Mouse (Mus musculus) liver, postnatal 0 days (tissue): ENCODE results near the gene Ecd. TPM values are rescaled to one million over a fixed set of nuclear protein-coding genes. Genes with fewer than 3 reads are reported as not detected.

Experiments used
- ATAC-seq: fragments of 200-750 bp; cut with Nextera tagmentation; 2 replicates; pipeline ENCODE4 v1.8.0; 2017; ENCODE audit warnings: mild to moderate bottlenecking, moderate library complexity
- DNase-seq: peaks from one replicate; pipeline ENCODE4 v3.0.0-alpha.2; 2016
- H3K27ac ChIP-seq: fragments of 300-500 bp; sonication (generic); 2 replicates; pipeline ENCODE4 v1.5.1; 2014; ENCODE audit warnings: antibody characterized with exemption, moderate library complexity, mild to moderate bottlenecking, low read depth
- H3K27me3 ChIP-seq: fragments of 300-500 bp; sonication (generic); 2 replicates; pipeline ENCODE4 v1.6.1; 2014; ENCODE audit warnings: low read length, control low read depth, mixed read lengths; ENCODE audit not compliant: insufficient read depth
- H3K36me3 ChIP-seq: fragments of 300-500 bp; sonication (generic); replicated peaks from 2 replicates; pipeline ENCODE4 v1.6.1; 2014; ENCODE audit warnings: mild to moderate bottlenecking, control low read depth, low read length, moderate library complexity, mixed read lengths; ENCODE audit not compliant: insufficient read depth
- H3K4me1 ChIP-seq: fragments of 300-500 bp; sonication (generic); 2 replicates; pipeline ENCODE4 v1.6.1; 2014; ENCODE audit warnings: antibody characterized with exemption, mild to moderate bottlenecking, control low read depth; ENCODE audit not compliant: insufficient read depth
- H3K4me2 ChIP-seq: fragments of 300-500 bp; sonication (generic); 2 replicates; pipeline ENCODE4 v1.6.1; 2014; ENCODE audit warnings: low read depth, mild to moderate bottlenecking, low read length, moderate library complexity, mixed read lengths
- H3K4me3 ChIP-seq: fragments of 300-500 bp; sonication (generic); 2 replicates; pipeline ENCODE4 v1.5.1; 2014; ENCODE audit warnings: low read depth, low read length
- H3K9ac ChIP-seq: fragments of 300-500 bp; sonication (generic); replicated peaks from 2 replicates; pipeline ENCODE4 v1.6.1; 2014; ENCODE audit warnings: mild to moderate bottlenecking, moderate library complexity
- H3K9me3 ChIP-seq: fragments of 300-500 bp; sonication (generic); 2 replicates; pipeline ENCODE4 v1.6.1; 2016; ENCODE audit warnings: mild to moderate bottlenecking, control low read depth, low read length, mixed read lengths
- CTCF ChIP-seq: sonication (generic); IDR thresholded peaks from 2 replicates; pipeline ENCODE4 v1.5.1; 2016; ENCODE audit warnings: antibody characterized with exemption, low read depth
- EP300 ChIP-seq: IDR thresholded peaks from 2 replicates; pipeline ENCODE4 v1.6.1; 2016; ENCODE audit warnings: antibody characterized with exemption, low read depth, mild to moderate bottlenecking
- WGBS: fragments of 180-500 bp; shearing (Covaris S2); extraction: QIAGEN DNeasy Blood & Tissue Kit; methylation state at CpG from one replicate; pipeline ENCODE4 v1.1.7; 2014; ENCODE audit not compliant: insufficient replicate concordance; 5-methylcytosine and 5-hydroxymethylcytosine counted together
- polyA plus RNA-seq: library from polyadenylated mRNA; unstranded; fragments of >200 nt; fragmentation: Nextera tagmentation; extraction: Ambion mirVana; gene quantifications from 2 replicates; pipeline ENCODE4 v1.2.1, GENCODE M21; 2015

Gene Ecd
- polyA plus RNA-seq = 19.8 and 23.0 TPM in 2 replicates

DNA sequence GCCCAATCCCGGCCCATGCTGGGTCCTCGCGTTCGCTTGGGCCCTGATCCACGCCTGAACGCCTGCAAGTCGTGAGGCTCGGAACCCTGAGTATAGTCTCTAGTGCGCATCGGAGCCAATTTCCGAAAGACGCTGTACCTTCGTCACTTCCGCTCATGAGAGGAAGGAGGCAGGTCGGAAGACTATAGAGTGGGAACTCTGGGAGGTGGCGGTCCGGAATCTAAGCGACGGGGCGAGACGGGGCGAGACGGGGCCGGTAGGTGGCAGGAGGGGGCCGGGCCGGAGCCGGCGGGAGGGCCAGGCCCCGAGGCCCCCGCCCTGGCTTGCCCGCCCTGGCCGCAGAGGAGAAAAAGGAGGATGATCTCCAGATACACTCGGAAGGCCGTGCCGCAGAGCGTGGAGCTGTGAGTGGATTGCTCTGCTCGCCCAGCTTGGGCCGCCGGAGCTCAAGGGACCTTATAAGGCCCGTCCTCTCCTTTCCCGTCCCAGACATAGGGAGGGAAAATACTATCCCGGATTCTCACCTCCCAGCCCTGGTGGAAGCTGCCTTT lies at the start of gene Ecd, which contains the start of gene Fam149b:
Gene Ecd, minus strand, starts transcription at position 131 of the 551 bp plus-strand sequence.
Gene Fam149b, plus strand, starts transcription at position 172 of the 551 bp plus-strand sequence.
- peaks cover 18% of the 10 kb centered on the region; the same call in 1 of the 2 replicates for H3K4me1 ChIP-seq
- peak; percentile 77 for TF ChIP-seq CTCF
- TF ChIP-seq EP300 = no peak
- H3K4me2 ChIP-seq = peak within 1 kb of the TSS; percentile 83
- H3K9me3 ChIP-seq = no peaks in the 10 kb centered on the region
- peak within 1 kb of the TSS; percentile 76 for H3K4me3 ChIP-seq
- H3K27ac ChIP-seq = peak within 1 kb of the TSS; percentile 88
- no peaks in the 10 kb centered on the region for H3K27me3 ChIP-seq
- WGBS = 2% methylated on average over 40 of the region's 42 CpGs
- peak; percentile 97 for ATAC-seq
- H3K36me3 ChIP-seq = peaks cover 10% of the 10 kb centered on the region
- H3K9ac ChIP-seq = peak within 1 kb of the TSS; percentile 93
- peak; percentile 94 for DNase-seq

GRCm38 (mm10) chr14:20397220-20397619 lies 49.3 kb upstream of the Ecd start:
- ATAC-seq (no peak), DNase-seq (no peak)
- Histone ChIP-seq H3K9ac (no peak overlapping the region), H3K27me3 (no peaks in the 10 kb centered on the region), H3K36me3 (no peaks in the 10 kb centered on the region), H3K4me1 (peaks cover 8% of the 10 kb centered on the region), H3K4me3 (no peak overlapping the region), H3K9me3 (no peaks in the 10 kb centered on the region), H3K4me2 (no peak overlapping the region), H3K27ac (no peak overlapping the region)
- 83% methylated on average over 9 of the region's 9 CpGs for WGBS
- TF ChIP-seq CTCF (no peak), EP300 (no peak)

DNA sequence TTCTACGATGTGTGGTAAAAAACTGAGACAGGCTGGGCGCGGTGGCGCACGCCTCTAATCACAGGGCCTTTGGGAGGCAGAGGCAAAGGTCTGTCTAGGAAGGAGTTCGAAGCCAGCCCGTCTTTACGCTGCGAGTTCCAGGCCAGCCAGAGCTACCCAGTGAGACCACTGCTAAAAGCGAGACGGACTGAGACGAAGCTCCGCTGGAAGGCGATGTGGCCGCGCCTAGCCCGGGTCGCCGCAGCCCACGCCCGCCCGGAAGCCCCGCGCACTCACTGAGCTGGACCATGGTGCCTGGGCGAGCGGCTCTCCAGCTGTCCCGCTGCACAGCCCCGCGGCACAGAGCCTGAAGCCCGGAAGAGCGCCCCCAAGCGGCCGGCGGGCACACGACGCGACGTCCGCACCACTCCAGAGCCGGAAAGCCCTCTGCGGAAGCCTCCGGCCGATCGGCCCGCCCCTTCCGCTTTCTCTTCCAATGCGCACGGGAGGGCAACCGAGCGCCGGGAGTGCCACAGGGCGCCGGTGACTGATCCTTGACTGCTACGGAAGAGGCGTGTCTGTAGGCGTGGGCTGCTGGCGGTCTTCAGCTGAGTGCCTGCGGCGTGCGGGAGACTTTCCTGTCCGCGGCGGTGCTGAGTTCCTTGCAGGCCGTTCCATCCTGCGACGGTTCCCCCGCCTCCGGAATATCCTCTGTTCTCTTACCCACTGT lies 45.4 kb upstream of the Ecd start, which contains the start of gene Mrps16:
Gene Mrps16, minus strand, starts transcription at position 430 of the 709 bp plus-strand sequence.
- Histone ChIP-seq H3K27ac (peak within 1 kb of the TSS; percentile 83), H3K27me3 (no peaks in the 10 kb centered on the region), H3K4me1 (peaks cover 14% of the 10 kb centered on the region), H3K4me2 (peak within 1 kb of the TSS; percentile 73), H3K4me3 (peak within 1 kb of the TSS; percentile 81), H3K9ac (peak within 1 kb of the TSS; percentile 86), H3K9me3 (no peaks in the 10 kb centered on the region), H3K36me3 (peaks cover 14% of the 10 kb centered on the region; the same call in 1 of the 2 replicates)
- DNase-seq (peak; percentile 97), ATAC-seq (peak; percentile 96)
- WGBS = 1% methylated on average over 68 of the region's 68 CpGs
- TF ChIP-seq CTCF = peak; percentile 99
- TF ChIP-seq EP300 = no peak

DNA sequence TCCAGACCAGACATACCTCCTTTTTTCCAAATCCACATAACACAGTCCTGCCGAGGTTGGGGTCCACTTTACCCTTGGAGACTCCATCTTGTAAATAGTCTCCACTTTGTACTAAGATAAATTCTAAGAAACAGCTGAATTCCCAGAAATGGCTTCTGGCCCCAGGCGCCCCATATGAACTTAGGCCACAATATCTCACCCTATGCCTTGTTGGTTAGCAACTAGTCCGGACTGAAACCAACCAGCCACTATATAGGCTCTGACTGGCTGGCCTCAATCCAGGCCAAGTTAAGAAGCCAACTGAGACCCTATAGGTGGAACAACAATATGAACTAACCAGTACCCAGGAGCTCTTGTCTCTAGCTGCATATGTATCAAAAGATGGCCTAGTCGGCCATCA lies 44.4 kb upstream of the Ecd start:
- H3K9ac ChIP-seq = no peak overlapping the region
- 61% methylated on average over 3 of the region's 4 CpGs for WGBS

DNA sequence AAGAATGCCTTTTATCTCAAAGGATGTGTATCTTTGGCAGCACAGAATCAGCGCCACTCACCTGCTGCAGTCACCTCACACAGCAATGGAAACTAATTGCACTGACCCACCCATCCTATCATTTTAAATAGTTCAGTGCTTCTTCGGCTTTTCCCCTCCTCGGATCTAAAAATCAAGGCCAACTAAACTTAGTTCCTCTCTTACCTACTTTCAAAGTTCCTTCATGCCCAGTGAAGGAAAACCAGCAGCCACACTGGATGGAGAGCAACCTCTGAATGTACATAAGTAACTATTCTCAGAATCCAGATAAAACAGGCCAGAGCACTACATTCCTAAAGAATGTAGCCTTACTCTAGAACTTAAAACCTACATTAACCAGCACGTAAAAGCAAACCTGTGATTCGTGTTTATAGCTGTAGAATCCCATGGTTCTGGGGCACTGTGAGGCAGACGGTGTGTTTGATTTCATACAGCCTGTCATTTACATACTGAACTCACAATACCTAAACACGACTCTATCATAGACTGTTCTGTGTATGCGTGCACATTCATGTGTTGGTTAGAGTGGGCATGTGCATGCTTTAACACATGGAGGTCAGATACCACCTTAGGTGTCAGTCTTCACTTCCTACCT lies 41.6 kb upstream of the Ecd start:
- TF ChIP-seq CTCF = no peak
- TF ChIP-seq EP300 = no peak
- Histone ChIP-seq H3K27me3 (no peaks in the 10 kb centered on the region), H3K4me2 (peak overlapping the region; percentile 84), H3K27ac (no peak overlapping the region; the same call in 1 of the 2 replicates), H3K9ac (peak overlapping the region; percentile 85; the same call in 1 of the 2 replicates), H3K4me1 (peaks cover 33% of the 10 kb centered on the region), H3K36me3 (peaks cover 25% of the 10 kb centered on the region), H3K4me3 (peak overlapping the region; percentile 77; the same call in 1 of the 2 replicates), H3K9me3 (no peaks in the 10 kb centered on the region)
- no peak for ATAC-seq
- WGBS = 80% methylated on average over 8 of the region's 8 CpGs
- DNase-seq = no peak

More for the DNA sequence above, 44.4 kb upstream of the Ecd start:
- H3K9me3 ChIP-seq = no peaks in the 10 kb centered on the region
- TF ChIP-seq EP300 = no peak
- TF ChIP-seq CTCF = no peak
- H3K4me3 ChIP-seq = 0 out of 2 replicates have a peak overlapping the region, but pooled peaks have one; percentile 81
- peaks cover 21% of the 10 kb centered on the region for H3K4me1 ChIP-seq
- no peak for DNase-seq
- no peak overlapping the region for H3K27ac ChIP-seq
- H3K27me3 ChIP-seq = no peaks in the 10 kb centered on the region
- H3K4me2 ChIP-seq = peak overlapping the region; percentile 73
- no peak for ATAC-seq
- peaks cover 16% of the 10 kb centered on the region; the same call in 1 of the 2 replicates for H3K36me3 ChIP-seq
